Mouse (Mus musculus): ENCODE measurements at regions not wholly inside any gene's neighbourhood (a gene's known extent, or its start where the extent isn't known, plus 50 kb on each side); places are given as distances from the start of the nearest gene placed in this dataset.

- Histone ChIP-seq H3K36me3 (replicated peaks in 1 of 2; ENCODE audit: control insufficient read depth in 1 of 2, insufficient read depth in 1 of 2, low read length in 1 of 2) (no peaks in the 10 kb centered on the region), H3K27me3 (replicated peaks) (no peaks in the 10 kb centered on the region), H3K4me2 (ENCODE audit: insufficient read depth, low read depth, poor library complexity, severe bottlenecking) (no peak overlapping the region), H3K27ac (ENCODE audit: insufficient read depth, low read depth) (no peak overlapping the region), H3K4me1 (ENCODE audit: control insufficient read depth in 1 of 2, insufficient read depth in 2 of 2) (no peaks in the 10 kb centered on the region), H3K9me3 (replicated peaks; ENCODE audit: low read length) (peaks cover 86% of the 10 kb centered on the region), H3K9ac (ENCODE audit: insufficient read depth, low read depth) (no peak overlapping the region), H3K79me2 (replicated peaks; ENCODE audit: control insufficient read depth, extremely low read depth, insufficient read depth, poor library complexity, severe bottlenecking) (no peaks in the 10 kb centered on the region), H3K4me3 (replicated peaks in 1 of 3; ENCODE audit: low read depth in 2 of 3, low read length in 2 of 3, poor library complexity in 1 of 3) (no peak overlapping the region)
- TF ChIP-seq MAX (IDR thresholded peaks at IDR 0.05; ENCODE audit: low read length) (no peak), ZC3H11A (IDR thresholded peaks at IDR 0.05; ENCODE audit: low read depth, low read length) (no peak), GABPA (IDR thresholded peaks at IDR 0.05; ENCODE audit: insufficient replicate concordance, low read depth, low read length) (no peak), KAT2A (IDR thresholded peaks at IDR 0.05; ENCODE audit: insufficient replicate concordance, low read length) (no peak), TBP (conservative IDR thresholded peaks at IDR 0.05; ENCODE audit: low read depth, low read length) (no peak), PAX5 (IDR thresholded peaks at IDR 0.05; ENCODE audit: low read length) (no peak), MYC (IDR thresholded peaks at IDR 0.05; ENCODE audit: low read depth, low read length) (no peak), ZMIZ1 (IDR thresholded peaks at IDR 0.05; ENCODE audit: low read depth, low read length) (no peak), RAD21 (IDR thresholded peaks at IDR 0.05; ENCODE audit: low read depth, low read length) (no peak), RCOR1 (conservative IDR thresholded peaks at IDR 0.05; ENCODE audit: low read depth, low read length) (no peak), IRF4 (IDR thresholded peaks at IDR 0.05; ENCODE audit: low read depth, low read length) (no peak)
- in situ Hi-C loops (cut with MboI; ENCODE audit: low pct_ligation_motif_present, low pct_unique_long_range_greater_than_20kb, low sequenced_read_pairs) = no loop called here
- no peak for DNase-seq (ENCODE audit: extremely low read depth)
- dilution Hi-C loops (cut with MboI; ENCODE audit: extremely low pct_ligation_motif_present, extremely low pct_unique_long_range_greater_than_20kb, low sequenced_read_pairs) = no loop called here
Observed at GRCm38 (mm10) chr12:110177826-110178225, 101.0 kb upstream of the Dio3 start.

GRCm38 (mm10) chr12:110183473-110183872 is 95.4 kb upstream of the Dio3 start:
- in situ Hi-C loops (cut with MboI; ENCODE audit: low pct_ligation_motif_present, low pct_unique_long_range_greater_than_20kb, low sequenced_read_pairs) = no loop called here
- no peaks in the 10 kb centered on the region for H3K79me2 ChIP-seq (replicated peaks; ENCODE audit: control insufficient read depth, extremely low read depth, insufficient read depth, poor library complexity, severe bottlenecking)

GRCm38 (mm10) chr12:110185399-110185798 is 93.5 kb upstream of the Dio3 start:
- in situ Hi-C loops (cut with MboI; ENCODE audit: low pct_ligation_motif_present, low pct_unique_long_range_greater_than_20kb, low sequenced_read_pairs) = no loop called here
- no peaks in the 10 kb centered on the region for H3K79me2 ChIP-seq (replicated peaks; ENCODE audit: control insufficient read depth, extremely low read depth, insufficient read depth, poor library complexity, severe bottlenecking)
- H3K4me1 ChIP-seq (ENCODE audit: control insufficient read depth in 1 of 2, insufficient read depth in 2 of 2) = no peaks in the 10 kb centered on the region
- no peaks in the 10 kb centered on the region for H3K27me3 ChIP-seq (replicated peaks)
- no peak overlapping the region for H3K4me2 ChIP-seq (ENCODE audit: insufficient read depth, low read depth, poor library complexity, severe bottlenecking)
- TF ChIP-seq E2F4 (IDR thresholded peaks at IDR 0.05; ENCODE audit: insufficient replicate concordance, low read depth, low read length) (no peak), TCF12 (IDR thresholded peaks at IDR 0.05; ENCODE audit: low read depth, low read length) (no peak), NRF1 (IDR thresholded peaks at IDR 0.05; ENCODE audit: low read depth, low read length) (no peak), MAX (IDR thresholded peaks at IDR 0.05; ENCODE audit: low read length) (no peak), MEF2A (IDR thresholded peaks at IDR 0.05; ENCODE audit: borderline replicate concordance, low read depth, low read length) (no peak), BHLHE40 (IDR thresholded peaks at IDR 0.05; ENCODE audit: low read depth, low read length) (no peak), CHD2 (IDR thresholded peaks at IDR 0.05; ENCODE audit: low read length) (no peak), ELF1 (IDR thresholded peaks at IDR 0.05; ENCODE audit: low read depth, low read length) (no peak), MYC (IDR thresholded peaks at IDR 0.05; ENCODE audit: low read depth, low read length) (no peak)
- no peak overlapping the region for H3K27ac ChIP-seq (ENCODE audit: insufficient read depth, low read depth)
- no peak for DNase-seq (ENCODE audit: extremely low read depth)
- peaks cover 79% of the 10 kb centered on the region for H3K9me3 ChIP-seq (replicated peaks; ENCODE audit: low read length)
- dilution Hi-C loops (cut with MboI; ENCODE audit: extremely low pct_ligation_motif_present, extremely low pct_unique_long_range_greater_than_20kb, low sequenced_read_pairs) = no loop called here
- no peak overlapping the region for H3K4me3 ChIP-seq (replicated peaks in 1 of 3; ENCODE audit: low read depth in 2 of 3, low read length in 2 of 3, poor library complexity in 1 of 3)
- no peaks in the 10 kb centered on the region for H3K36me3 ChIP-seq (replicated peaks in 1 of 2; ENCODE audit: control insufficient read depth in 1 of 2, insufficient read depth in 1 of 2, low read length in 1 of 2)
- no peak overlapping the region for H3K9ac ChIP-seq (ENCODE audit: insufficient read depth, low read depth)

More at GRCm38 (mm10) chr12:110183473-110183872, 95.4 kb upstream of the Dio3 start:
- Histone ChIP-seq H3K36me3 (replicated peaks in 1 of 2; ENCODE audit: control insufficient read depth in 1 of 2, insufficient read depth in 1 of 2, low read length in 1 of 2) (no peaks in the 10 kb centered on the region), H3K4me3 (replicated peaks in 1 of 3; ENCODE audit: low read depth in 2 of 3, low read length in 2 of 3, poor library complexity in 1 of 3) (no peak overlapping the region), H3K4me2 (ENCODE audit: insufficient read depth, low read depth, poor library complexity, severe bottlenecking) (no peak overlapping the region), H3K27me3 (replicated peaks) (no peaks in the 10 kb centered on the region), H3K4me1 (ENCODE audit: control insufficient read depth in 1 of 2, insufficient read depth in 2 of 2) (no peaks in the 10 kb centered on the region), H3K27ac (ENCODE audit: insufficient read depth, low read depth) (no peak overlapping the region), H3K9me3 (replicated peaks; ENCODE audit: low read length) (peaks cover 86% of the 10 kb centered on the region), H3K9ac (ENCODE audit: insufficient read depth, low read depth) (no peak overlapping the region)
- TF ChIP-seq PAX5 (IDR thresholded peaks at IDR 0.05; ENCODE audit: low read length) (no peak), ETS1 (conservative IDR thresholded peaks at IDR 0.05; ENCODE audit: low read depth, low read length) (no peak), MAFK (IDR thresholded peaks at IDR 0.05; ENCODE audit: insufficient replicate concordance, low read length) (no peak), BHLHE40 (IDR thresholded peaks at IDR 0.05; ENCODE audit: low read depth, low read length) (no peak), MYC (IDR thresholded peaks at IDR 0.05; ENCODE audit: low read depth, low read length) (no peak), TCF12 (IDR thresholded peaks at IDR 0.05; ENCODE audit: low read depth, low read length) (no peak), ZKSCAN1 (IDR thresholded peaks at IDR 0.05; ENCODE audit: borderline replicate concordance, low read depth, low read length) (no peak)
- dilution Hi-C loops (cut with MboI; ENCODE audit: extremely low pct_ligation_motif_present, extremely low pct_unique_long_range_greater_than_20kb, low sequenced_read_pairs) = no loop called here
- DNase-seq (ENCODE audit: extremely low read depth) = no peak

All from CH12.LX (cell line).